Mouse (Mus musculus): Measurements from ENCODE around the gene Diaph3. TPM values are rescaled to one million over a fixed set of nuclear protein-coding genes. Genes with fewer than 3 reads are reported as not detected.
"Not testable (repeated sequence)": the region's sequence is repeated elsewhere in the genome, so short reads cannot be mapped to it uniquely, and the experiment has no call there.

Gene Diaph3
- polyA plus RNA-seq, 1 experiment from 2014 or later: 12.1 TPM

DNA sequence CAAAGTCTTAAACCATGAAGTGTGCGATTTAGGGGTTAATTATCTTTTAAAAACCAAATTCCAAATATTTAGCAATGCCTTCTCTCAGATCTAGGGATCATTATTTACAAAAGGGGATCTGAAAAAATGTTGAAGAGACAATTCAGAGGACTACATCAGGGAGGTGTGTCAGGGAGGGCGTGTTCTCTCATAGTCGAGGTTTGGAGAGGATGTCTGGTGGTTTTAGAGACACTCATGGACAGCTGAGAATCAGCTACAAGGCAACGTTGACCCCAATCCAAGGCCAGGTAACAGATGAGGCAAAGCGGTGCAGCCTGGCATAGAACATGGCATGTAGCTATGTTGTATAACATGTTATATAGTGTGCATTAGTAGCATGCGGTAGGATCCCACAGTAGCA is 396.5 kb downstream of the Diaph3 start:
- Histone ChIP-seq H3K36me3 (peaks cover 6% of the 10 kb centered on the region; the same call in 1 of the 2 replicates), H3K27ac (replicated peaks) (no peak overlapping the region), H3K4me1 (peaks cover 15% of the 10 kb centered on the region), H3K4me3 (no peak overlapping the region), H3K27me3 (ENCODE audit: low read depth, poor library complexity, severe bottlenecking) (no peaks in the 10 kb centered on the region), H3K9me3 (replicated peaks) (no peaks in the 10 kb centered on the region)
- 91% methylated on average over 6 of the region's 6 CpGs for WGBS
- no peak for DNase-seq (ENCODE audit: low spot score)

DNA sequence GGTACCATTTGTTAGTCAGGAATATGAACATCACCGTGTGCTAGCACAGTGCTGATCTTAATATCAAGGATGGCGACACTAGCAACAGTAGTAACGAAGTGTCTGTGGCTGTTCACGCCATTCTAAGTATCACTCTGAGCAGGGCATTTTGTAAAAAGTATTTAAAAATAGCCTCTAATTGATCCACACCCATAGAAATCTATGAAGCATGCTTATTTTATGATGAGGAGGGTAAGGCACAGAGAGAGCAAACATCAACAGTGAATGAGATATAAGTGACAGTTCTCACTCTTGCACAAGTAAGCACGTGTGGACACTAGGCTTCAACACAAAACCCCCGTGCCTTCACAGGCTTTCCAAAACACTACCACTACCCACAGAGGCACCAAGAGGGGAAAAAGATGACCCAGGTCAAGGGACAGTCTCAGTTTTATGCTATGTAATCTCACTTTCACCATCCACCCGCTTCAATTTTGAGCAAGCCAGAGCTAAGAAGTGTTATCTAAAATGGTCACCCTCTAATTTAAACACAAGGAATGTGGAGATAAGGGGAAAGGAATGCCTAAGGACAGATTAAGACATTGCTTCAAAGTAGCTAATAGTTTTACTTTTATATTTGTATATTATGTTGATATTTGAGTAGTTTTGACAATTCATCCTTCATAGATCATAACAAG is 399.0 kb downstream of the Diaph3 start:
- Histone ChIP-seq H3K4me1 (peaks cover 4% of the 10 kb centered on the region), H3K9me3 (replicated peaks) (no peaks in the 10 kb centered on the region), H3K27ac (replicated peaks) (no peak overlapping the region), H3K36me3 (peaks cover under 1% of the 10 kb centered on the region; the same call in 1 of the 2 replicates), H3K27me3 (ENCODE audit: low read depth, poor library complexity, severe bottlenecking) (no peaks in the 10 kb centered on the region), H3K4me3 (no peak overlapping the region)
- 92% methylated on average over 7 of the region's 7 CpGs for WGBS
- DNase-seq (ENCODE audit: low spot score): no peak

DNA sequence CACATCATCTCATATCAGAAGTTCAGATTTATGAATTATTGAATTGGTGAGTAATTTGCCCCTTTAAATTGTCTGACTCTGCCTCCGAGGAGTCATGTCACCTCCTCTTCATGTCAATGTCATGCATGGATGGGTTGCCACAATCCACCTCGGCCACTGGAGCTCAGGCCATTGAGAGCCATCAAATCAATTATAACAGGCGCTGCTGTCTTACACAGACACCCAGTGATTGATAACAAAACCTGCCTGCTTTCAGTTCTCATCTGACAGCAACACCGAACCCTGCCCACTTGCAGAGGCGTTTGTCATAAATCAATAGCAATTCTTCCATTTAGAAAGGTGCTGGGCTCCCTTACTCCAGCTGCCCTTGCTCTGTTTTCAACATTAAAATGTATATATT is 402.1 kb downstream of the Diaph3 start:
- Histone ChIP-seq H3K27ac (replicated peaks) (no peak overlapping the region), H3K27me3 (ENCODE audit: low read depth, poor library complexity, severe bottlenecking) (no peaks in the 10 kb centered on the region), H3K36me3 (no peaks in the 10 kb centered on the region), H3K4me3 (no peak overlapping the region), H3K9me3 (replicated peaks) (no peaks in the 10 kb centered on the region), H3K4me1 (peaks cover 4% of the 10 kb centered on the region)
- WGBS: 41% methylated on average over 5 of the region's 5 CpGs
- no peak for DNase-seq (ENCODE audit: low spot score)

GRCm38 (mm10) chr14:86736646-86737045 is 404.4 kb downstream of the Diaph3 start:
- DNase-seq (ENCODE audit: low spot score): no peak
- H3K9me3 ChIP-seq (replicated peaks): no peaks in the 10 kb centered on the region
- H3K36me3 ChIP-seq: no peaks in the 10 kb centered on the region
- H3K27me3 ChIP-seq (ENCODE audit: low read depth, poor library complexity, severe bottlenecking): no peaks in the 10 kb centered on the region
- no peak overlapping the region for H3K27ac ChIP-seq (replicated peaks)
- WGBS: 100% methylated on average over 1 of the region's 1 CpGs
- H3K4me1 ChIP-seq: peaks cover 5% of the 10 kb centered on the region
- H3K4me3 ChIP-seq: no peak overlapping the region

- no peaks in the 10 kb centered on the region for H3K36me3 ChIP-seq
- 0% methylated on average over 1 of the region's 1 CpGs for WGBS
- DNase-seq (ENCODE audit: low spot score): no peak
Observed at GRCm38 (mm10) chr14:86731300-86731699, 409.7 kb downstream of the Diaph3 start.

DNA sequence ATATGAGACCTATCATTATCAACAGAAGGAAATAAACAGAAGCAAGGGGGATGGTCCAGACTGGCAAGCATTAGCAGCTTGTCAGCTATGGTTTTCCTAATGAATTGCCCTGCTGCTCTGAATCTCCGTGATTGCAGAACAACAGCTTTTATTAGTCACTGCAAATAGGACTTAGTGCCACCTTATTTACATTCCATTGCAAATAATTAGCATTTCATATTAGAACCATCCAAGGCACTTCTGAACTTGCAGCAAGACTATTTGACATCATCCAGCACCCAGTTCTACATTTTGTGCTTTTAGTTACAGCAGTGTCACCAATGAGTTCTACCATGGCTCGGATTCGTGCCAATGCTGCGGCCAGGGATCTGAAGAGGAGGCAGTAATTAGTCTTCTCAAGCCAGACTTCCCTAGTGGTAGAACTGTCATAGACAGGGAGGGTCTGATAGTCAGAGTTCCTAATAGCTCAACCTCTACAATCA is 411.4 kb downstream of the Diaph3 start:
- Histone ChIP-seq H3K27me3 (ENCODE audit: low read depth, poor library complexity, severe bottlenecking) (no peaks in the 10 kb centered on the region), H3K9me3 (replicated peaks) (no peaks in the 10 kb centered on the region), H3K36me3 (no peaks in the 10 kb centered on the region), H3K27ac (replicated peaks) (no peak overlapping the region), H3K4me3 (no peak overlapping the region), H3K4me1 (peaks cover 16% of the 10 kb centered on the region)
- 76% methylated on average over 4 of the region's 4 CpGs for WGBS
- no peak for DNase-seq (ENCODE audit: low spot score)

More at GRCm38 (mm10) chr14:86731300-86731699, 409.7 kb downstream of the Diaph3 start:
- H3K27me3 ChIP-seq (ENCODE audit: low read depth, poor library complexity, severe bottlenecking): no peaks in the 10 kb centered on the region
- H3K4me1 ChIP-seq: peaks cover 16% of the 10 kb centered on the region
- no peaks in the 10 kb centered on the region for H3K9me3 ChIP-seq (replicated peaks)
- no peak overlapping the region for H3K4me3 ChIP-seq
- H3K27ac ChIP-seq (replicated peaks): no peak overlapping the region

- DNase-seq (ENCODE audit: low spot score): no peak
- no peaks in the 10 kb centered on the region for H3K27me3 ChIP-seq (ENCODE audit: low read depth, poor library complexity, severe bottlenecking)
- 95% methylated on average over 5 of the region's 5 CpGs for WGBS
- H3K4me3 ChIP-seq: no peak overlapping the region
- no peaks in the 10 kb centered on the region for H3K36me3 ChIP-seq
- H3K4me1 ChIP-seq: peaks cover 16% of the 10 kb centered on the region
- no peak overlapping the region for H3K27ac ChIP-seq (replicated peaks)
- H3K9me3 ChIP-seq (replicated peaks): no peaks in the 10 kb centered on the region
Observed at GRCm38 (mm10) chr14:86727538-86728045, 413.4 kb downstream of the Diaph3 start.

- Histone ChIP-seq H3K36me3 (no peaks in the 10 kb centered on the region), H3K4me3 (no peak overlapping the region), H3K4me1 (no peaks in the 10 kb centered on the region), H3K27me3 (ENCODE audit: low read depth, poor library complexity, severe bottlenecking) (no peaks in the 10 kb centered on the region), H3K9me3 (replicated peaks) (no peaks in the 10 kb centered on the region), H3K27ac (replicated peaks) (no peak overlapping the region)
- 92% methylated on average over 6 of the region's 6 CpGs for WGBS
- DNase-seq (ENCODE audit: low spot score): no peak
Observed at GRCm38 (mm10) chr14:86721768-86722167, 419.3 kb downstream of the Diaph3 start.

DNA sequence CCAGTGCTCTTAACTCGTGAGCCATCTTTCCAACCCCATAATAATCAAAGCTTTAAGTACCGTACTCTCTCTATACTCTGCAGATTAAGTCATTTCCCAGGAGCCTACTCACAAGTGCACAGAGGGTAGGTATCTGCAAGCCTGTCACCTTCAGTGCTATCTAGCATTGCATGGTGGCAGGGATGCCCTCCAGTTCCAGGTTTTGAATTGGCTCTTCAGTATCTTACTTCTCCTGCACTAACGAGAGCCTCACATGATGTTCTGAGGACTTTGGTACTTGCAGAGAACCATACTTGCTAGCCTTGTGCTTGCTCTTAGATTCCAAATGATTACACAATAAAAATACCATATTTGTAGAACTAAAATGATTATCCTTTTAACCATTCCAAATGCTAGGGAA is 420.0 kb downstream of the Diaph3 start:
- DNase-seq (ENCODE audit: low spot score): no peak
- Histone ChIP-seq H3K4me1 (no peaks in the 10 kb centered on the region), H3K4me3 (no peak overlapping the region), H3K27me3 (ENCODE audit: low read depth, poor library complexity, severe bottlenecking) (no peaks in the 10 kb centered on the region), H3K36me3 (no peaks in the 10 kb centered on the region), H3K27ac (replicated peaks) (no peak overlapping the region), H3K9me3 (replicated peaks) (no peaks in the 10 kb centered on the region)
- 91% methylated on average over 3 of the region's 3 CpGs for WGBS

GRCm38 (mm10) chr14:86720408-86720807 is 420.6 kb downstream of the Diaph3 start:
- H3K27ac ChIP-seq (replicated peaks); H3K27me3 ChIP-seq (ENCODE audit: low read depth, poor library complexity, severe bottlenecking); DNase-seq (ENCODE audit: low spot score); H3K4me1 ChIP-seq; H3K36me3 ChIP-seq; H3K4me3 ChIP-seq; H3K9me3 ChIP-seq (replicated peaks): not testable (repeated sequence)

DNA sequence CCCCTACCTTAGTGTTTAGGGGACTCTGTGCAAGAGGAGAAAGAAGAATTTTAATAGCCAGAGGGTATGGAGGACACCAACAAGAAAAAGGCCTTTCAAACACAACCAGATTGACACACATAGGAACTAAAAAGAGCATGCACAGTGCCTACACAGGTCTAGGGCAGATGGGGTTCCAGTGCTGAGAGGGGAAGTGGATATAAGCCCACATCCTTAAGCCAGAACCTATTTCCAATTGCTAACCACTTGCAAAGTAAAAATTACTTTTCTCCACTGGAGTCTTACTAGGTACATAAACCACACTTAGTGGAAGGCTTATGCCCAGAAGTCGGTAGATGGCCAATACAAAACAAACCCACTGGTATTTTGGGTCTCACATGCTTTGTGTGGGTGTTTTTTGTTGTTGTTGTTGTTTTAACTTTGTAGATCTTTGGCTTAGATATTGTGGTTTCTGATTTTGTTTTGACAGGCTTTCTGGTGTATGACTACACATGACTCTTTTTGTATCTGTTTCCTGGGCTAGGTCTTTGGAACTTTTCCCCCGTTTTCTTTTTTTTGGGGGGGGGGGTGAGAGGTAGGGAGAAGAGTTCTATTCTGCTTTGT is 426.8 kb downstream of the Diaph3 start:
- WGBS: 93% methylated on average over 2 of the region's 2 CpGs
- Histone ChIP-seq H3K4me1 (0 out of 2 replicates have a peak, but pooled peaks cover 7% of the 10 kb centered on the region), H3K36me3 (no peaks in the 10 kb centered on the region), H3K4me3 (no peak overlapping the region), H3K9me3 (replicated peaks) (no peaks in the 10 kb centered on the region), H3K27ac (replicated peaks) (no peak overlapping the region), H3K27me3 (ENCODE audit: low read depth, poor library complexity, severe bottlenecking) (no peaks in the 10 kb centered on the region)
- DNase-seq (ENCODE audit: low spot score): no peak

DNA sequence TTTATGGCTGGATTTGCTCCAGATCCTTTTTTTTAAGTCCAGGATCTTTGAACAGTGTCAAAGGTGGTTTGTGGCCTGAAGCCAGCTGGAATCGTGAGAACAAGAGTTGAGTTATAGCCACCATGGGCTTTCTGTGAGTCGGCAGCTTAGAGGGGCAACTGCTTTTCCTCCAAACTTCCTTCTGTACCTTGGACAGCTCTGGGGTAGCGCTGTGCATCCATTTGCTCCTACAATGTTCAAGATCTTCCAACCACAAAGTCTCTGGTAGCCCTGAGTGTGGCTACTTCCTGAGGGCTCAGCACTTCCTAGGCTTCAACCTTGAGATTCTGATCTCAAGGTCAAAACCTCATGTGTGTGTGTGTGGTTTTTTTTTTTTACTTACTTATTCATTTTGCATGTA is 437.0 kb downstream of the Diaph3 start:
- no peaks in the 10 kb centered on the region for H3K9me3 ChIP-seq (replicated peaks)
- no peaks in the 10 kb centered on the region for H3K4me1 ChIP-seq
- DNase-seq (ENCODE audit: low spot score): no peak
- no peak overlapping the region for H3K27ac ChIP-seq (replicated peaks)
- 87% methylated on average over 3 of the region's 3 CpGs for WGBS
- H3K36me3 ChIP-seq: no peaks in the 10 kb centered on the region
- no peak overlapping the region for H3K4me3 ChIP-seq
- no peaks in the 10 kb centered on the region for H3K27me3 ChIP-seq (ENCODE audit: low read depth, poor library complexity, severe bottlenecking)

GRCm38 (mm10) chr14:86701145-86701544 is 439.9 kb downstream of the Diaph3 start:
- no peaks in the 10 kb centered on the region for H3K36me3 ChIP-seq
- H3K27me3 ChIP-seq (ENCODE audit: low read depth, poor library complexity, severe bottlenecking): no peaks in the 10 kb centered on the region
- no peak overlapping the region for H3K4me3 ChIP-seq
- no peak overlapping the region for H3K27ac ChIP-seq (replicated peaks)
- no peaks in the 10 kb centered on the region for H3K4me1 ChIP-seq
- H3K9me3 ChIP-seq (replicated peaks): no peaks in the 10 kb centered on the region
- no peak for DNase-seq (ENCODE audit: low spot score)
- WGBS: 88% methylated on average over 4 of the region's 4 CpGs

Measured in midbrain, embryonic 10.5 days (tissue).